Mouse (Mus musculus) lung, postnatal 0 days (tissue): ENCODE measurements around the gene Snrnp48.

Experiments
- CTCF ChIP-seq: IDR thresholded peaks from 2 replicates; pipeline ENCODE4 v1.5.1; 2016; ENCODE audit warnings: antibody characterized with exemption, mild to moderate bottlenecking
- EP300 ChIP-seq: IDR thresholded peaks from 2 replicates; pipeline ENCODE4 v1.6.1; 2016; ENCODE audit warnings: antibody characterized with exemption, mild to moderate bottlenecking, control low read depth

- TF ChIP-seq CTCF (no peak), EP300 (no peak)
Observed at GRCm38 (mm10) chr13:38211122-38211521, 6.4 kb downstream of the Snrnp48 start.
